Mouse (Mus musculus): Measurements from ENCODE around the gene Myh9. TPM values are rescaled to one million over a fixed set of nuclear protein-coding genes. Genes with fewer than 3 reads are reported as not detected.
"Not testable (repeated sequence)": the region's sequence is repeated elsewhere in the genome, so short reads cannot be mapped to it uniquely, and the experiment has no call there.

Gene Myh9
- polyA plus RNA-seq, 1 experiment from 2014 or later = 12.4 TPM

- not testable (repeated sequence) for H3K4me1 ChIP-seq (replicated peaks); H3K4me2 ChIP-seq; H3K36me3 ChIP-seq; H3K9me3 ChIP-seq; ATAC-seq (ENCODE audit: low read depth); H3K4me3 ChIP-seq; H3K27me3 ChIP-seq; H3K27ac ChIP-seq (replicated peaks); H3K9ac ChIP-seq
- WGBS = 10% methylated on average over 3 of the region's 10 CpGs
Measured at GRCm38 (mm10) chr15:77724208-77724911, 117.6 kb downstream of the Myh9 start.

GRCm38 (mm10) chr15:77721509-77721908 is 120.5 kb downstream of the Myh9 start:
- not testable (repeated sequence) for H3K27ac ChIP-seq (replicated peaks); H3K9me3 ChIP-seq; H3K27me3 ChIP-seq; H3K9ac ChIP-seq; H3K4me2 ChIP-seq; ATAC-seq (ENCODE audit: low read depth); H3K36me3 ChIP-seq; H3K4me1 ChIP-seq (replicated peaks); H3K4me3 ChIP-seq
- no CpG with 5 or more reads among the region's 3 CpGs for WGBS

DNA sequence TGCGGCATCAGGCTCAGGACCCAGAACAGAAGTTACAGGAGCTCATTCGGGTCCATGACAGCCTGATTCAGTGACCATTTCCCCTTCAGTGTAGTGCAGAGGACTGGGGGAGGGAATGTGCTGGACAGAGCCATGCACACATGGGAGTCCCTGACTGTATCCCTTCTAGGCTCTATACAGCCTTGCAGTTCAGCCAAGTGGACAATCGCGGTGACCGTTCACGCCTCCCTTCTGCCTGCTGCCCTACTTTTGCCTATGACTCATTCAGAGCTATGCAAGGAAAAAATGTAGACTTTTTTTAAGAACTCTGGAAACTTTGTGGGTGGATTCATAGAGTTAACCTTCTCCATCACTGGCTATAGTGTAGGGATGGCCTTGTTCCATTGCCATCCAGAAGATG is 123.7 kb downstream of the Myh9 start:
- H3K27me3 ChIP-seq; H3K9me3 ChIP-seq; ATAC-seq (ENCODE audit: low read depth); H3K4me2 ChIP-seq; H3K4me3 ChIP-seq; H3K9ac ChIP-seq; H3K4me1 ChIP-seq (replicated peaks); H3K36me3 ChIP-seq; H3K27ac ChIP-seq (replicated peaks): not testable (repeated sequence)
- WGBS = 84% methylated on average over 6 of the region's 6 CpGs

Other genes starting within 250 kb of the Myh9 start
- gene Apol10b, start 246.1 kb downstream of the Myh9 start, polyA plus RNA-seq (2015; fragmentation: Nextera tagmentation; extraction: Ambion mirVana) = not detected in 2 replicates
- gene Gm36245, start 242.9 kb downstream of the Myh9 start, polyA plus RNA-seq (2015; fragmentation: Nextera tagmentation; extraction: Ambion mirVana) = not detected in 2 replicates
- gene Apol11b, start 198.9 kb downstream of the Myh9 start, polyA plus RNA-seq (2015; fragmentation: Nextera tagmentation; extraction: Ambion mirVana) = 0.08 TPM in 1 of 2 replicates, not detected in the other
- gene Apol7e, start 143.3 kb downstream of the Myh9 start, polyA plus RNA-seq (2015; fragmentation: Nextera tagmentation; extraction: Ambion mirVana) = 0.08 TPM in 1 of 2 replicates, not detected in the other
- gene Apol9b, start 113.1 kb downstream of the Myh9 start, polyA plus RNA-seq (2015; fragmentation: Nextera tagmentation; extraction: Ambion mirVana) = 0.31 TPM in 1 of 2 replicates, not detected in the other
- gene Apol8, start 85.2 kb downstream of the Myh9 start, polyA plus RNA-seq (2015; fragmentation: Nextera tagmentation; extraction: Ambion mirVana) = not detected in 2 replicates
- gene Txn2, start 86.8 kb upstream of the Myh9 start, polyA plus RNA-seq (2015; fragmentation: Nextera tagmentation; extraction: Ambion mirVana) = 206 and 209 TPM in 2 replicates
- gene Foxred2, start 114.5 kb upstream of the Myh9 start, polyA plus RNA-seq (2015; fragmentation: Nextera tagmentation; extraction: Ambion mirVana) = 6.7 and 7.2 TPM in 2 replicates
- gene Eif3d, start 128.6 kb upstream of the Myh9 start, polyA plus RNA-seq (2015; fragmentation: Nextera tagmentation; extraction: Ambion mirVana) = 175 and 185 TPM in 2 replicates